Mouse (Mus musculus) ovary, postnatal 36 days (tissue): ENCODE measurements around the gene Pcolce.
A peak's percentile ranks its signal among the peaks of the same experiment; 100 is the strongest.

Experiments
- DNase-seq: peaks from one replicate; pipeline ENCODE4 v3.0.0; 2022; ENCODE audit warnings: low spot score, mixed read lengths

Pcolce gene

GRCm38 (mm10) chr5:137613550-137613949 lies at the start of gene Pcolce:
TSS of gene Pcolce (minus strand) at chr5:137613784.
- peak; percentile 58 for DNase-seq

- no peak for DNase-seq
Measured at GRCm38 (mm10) chr5:137663057-137663456, 49.5 kb upstream of the Pcolce start.

GRCm38 (mm10) chr5:137660064-137660688 lies 46.6 kb upstream of the Pcolce start:
- no peak for DNase-seq

- peak; percentile 68 for DNase-seq
Measured at GRCm38 (mm10) chr5:137656977-137657376, 43.4 kb upstream of the Pcolce start.

GRCm38 (mm10) chr5:137654746-137655145 lies 41.2 kb upstream of the Pcolce start:
- DNase-seq = no peak

- DNase-seq = no peak
Measured at GRCm38 (mm10) chr5:137653366-137653765, 39.8 kb upstream of the Pcolce start.

- peak; percentile 50 for DNase-seq
Measured at GRCm38 (mm10) chr5:137652474-137652873, 38.9 kb upstream of the Pcolce start.

- peak; percentile 42 for DNase-seq
Measured at GRCm38 (mm10) chr5:137649669-137650571, 36.3 kb upstream of the Pcolce start.

- DNase-seq = no peak
Measured at GRCm38 (mm10) chr5:137649251-137649650, 35.7 kb upstream of the Pcolce start.

- no peak for DNase-seq
Measured at GRCm38 (mm10) chr5:137647827-137648601, 34.4 kb upstream of the Pcolce start.

- DNase-seq = peak; percentile 34
Measured at GRCm38 (mm10) chr5:137645652-137646091, 32.1 kb upstream of the Pcolce start, which contains the start of gene Irs3. TSS of gene Irs3 (minus strand) at chr5:137645714.

- DNase-seq = no peak
Measured at GRCm38 (mm10) chr5:137645091-137645651, 31.6 kb upstream of the Pcolce start.

- no peak for DNase-seq
Measured at GRCm38 (mm10) chr5:137644484-137644883, 30.9 kb upstream of the Pcolce start.

- DNase-seq = no peak
Measured at GRCm38 (mm10) chr5:137642886-137643285, 29.3 kb upstream of the Pcolce start.

GRCm38 (mm10) chr5:137641054-137641453 lies 27.5 kb upstream of the Pcolce start, which contains the start of gene Sap25:
TSS of gene Sap25 (plus strand) at chr5:137641334.
- DNase-seq = no peak

- no peak for DNase-seq
Measured at GRCm38 (mm10) chr5:137639472-137639871, 25.9 kb upstream of the Pcolce start.

GRCm38 (mm10) chr5:137633397-137634084 lies 20.0 kb upstream of the Pcolce start:
- DNase-seq = peak; percentile 45

GRCm38 (mm10) chr5:137631591-137631990 lies 18.0 kb upstream of the Pcolce start:
- DNase-seq = no peak

- no peak for DNase-seq
Measured at GRCm38 (mm10) chr5:137631171-137631570, 17.6 kb upstream of the Pcolce start.

- DNase-seq = no peak
Measured at GRCm38 (mm10) chr5:137630602-137631001, 17.0 kb upstream of the Pcolce start.

- no peak for DNase-seq
Measured at GRCm38 (mm10) chr5:137629906-137630545, 16.4 kb upstream of the Pcolce start.
